Mouse (Mus musculus) hindbrain, embryonic 14.5 days (tissue): Measurements from ENCODE around the gene Ugt2a3. TPM values are rescaled to one million over a fixed set of nuclear protein-coding genes. Genes with fewer than 3 reads are reported as not detected.
"Not testable (repeated sequence)": the region's sequence is repeated elsewhere in the genome, so short reads cannot be mapped to it uniquely, and the experiment has no call there.

Experiments
- ATAC-seq: fragments of 200-750 bp; cut with Nextera tagmentation; 2 replicates; pipeline ENCODE4 v1.8.0; 2017; ENCODE audit warnings: moderate number of reproducible peaks, mild to moderate bottlenecking, moderate TSS enrichment, moderate library complexity; ENCODE audit not compliant: low FRiP score
- DNase-seq: peaks from one replicate; pipeline ENCODE4 v3.0.0-alpha.2; 2015; ENCODE audit warnings: low spot score
- H3K27ac ChIP-seq: fragments of 300-500 bp; sonication (generic); 2 replicates; pipeline ENCODE4 v1.5.1; 2014; ENCODE audit warnings: mild to moderate bottlenecking, moderate library complexity
- H3K27me3 ChIP-seq: fragments of 300-500 bp; sonication (generic); 2 replicates; pipeline ENCODE4 v1.6.1; 2014; ENCODE audit warnings: mild to moderate bottlenecking, low read length, mixed read lengths; ENCODE audit not compliant: control insufficient read depth, insufficient read depth
- H3K36me3 ChIP-seq: fragments of 300-500 bp; sonication (generic); replicated peaks from 2 replicates; pipeline ENCODE4 v1.6.1; 2014; ENCODE audit not compliant: control insufficient read depth, insufficient read depth
- H3K4me1 ChIP-seq: fragments of 300-500 bp; sonication (generic); replicated peaks from 2 replicates; pipeline ENCODE4 v1.6.1; 2014; ENCODE audit warnings: antibody characterized with exemption, low read length, mixed read lengths; ENCODE audit not compliant: control insufficient read depth, insufficient read depth
- H3K4me2 ChIP-seq: fragments of 300-500 bp; sonication (generic); replicated peaks from 2 replicates; pipeline ENCODE4 v1.6.1; 2014; ENCODE audit warnings: mild to moderate bottlenecking, moderate library complexity
- H3K4me3 ChIP-seq: fragments of 300-500 bp; sonication (generic); replicated peaks from 2 replicates; pipeline ENCODE4 v1.5.1; 2014; ENCODE audit warnings: mild to moderate bottlenecking, low read length
- H3K9ac ChIP-seq: fragments of 300-500 bp; sonication (generic); 2 replicates; pipeline ENCODE4 v1.6.1; 2014
- H3K9me3 ChIP-seq: fragments of 300-500 bp; sonication (generic); 2 replicates; pipeline ENCODE4 v1.6.1; 2016; ENCODE audit warnings: low read length; ENCODE audit not compliant: control insufficient read depth
- WGBS: fragments of 180-500 bp; shearing (Covaris S2); extraction: QIAGEN DNeasy Blood & Tissue Kit; methylation state at CpG from one replicate; pipeline ENCODE4 v1.1.7; 2014; 5-methylcytosine and 5-hydroxymethylcytosine counted together
- polyA plus RNA-seq: library from polyadenylated mRNA; unstranded; fragments of >200 nt; fragmentation: Nextera tagmentation; extraction: Ambion mirVana; gene quantifications from 2 replicates; pipeline ENCODE4 v1.2.1, GENCODE M21; 2014

Ugt2a3 gene
- polyA plus RNA-seq, 1 experiment from 2014 or later = not detected

GRCm38 (mm10) chr5:87340461-87340860 lies 3.5 kb upstream of the Ugt2a3 start:
- H3K4me3 ChIP-seq = no peak overlapping the region
- H3K9ac ChIP-seq = no peak overlapping the region
- H3K36me3 ChIP-seq = no peaks in the 10 kb centered on the region
- WGBS = 94% methylated on average over 5 of the region's 5 CpGs
- no peaks in the 10 kb centered on the region for H3K27me3 ChIP-seq
- ATAC-seq (no peak), DNase-seq (no peak)
- H3K9me3 ChIP-seq = no peaks in the 10 kb centered on the region
- no peak overlapping the region for H3K27ac ChIP-seq
- no peaks in the 10 kb centered on the region for H3K4me1 ChIP-seq
- H3K4me2 ChIP-seq = no peak overlapping the region

GRCm38 (mm10) chr5:87335199-87335598 lies 1.8 kb downstream of the Ugt2a3 start:
- Histone ChIP-seq H3K27ac (no peak overlapping the region), H3K9me3 (no peaks in the 10 kb centered on the region), H3K4me1 (no peaks in the 10 kb centered on the region), H3K9ac (no peak overlapping the region), H3K36me3 (no peaks in the 10 kb centered on the region), H3K27me3 (no peaks in the 10 kb centered on the region), H3K4me2 (no peak overlapping the region), H3K4me3 (no peak overlapping the region)
- no peak for DNase-seq
- no peak for ATAC-seq
- WGBS = 83% methylated on average over 1 of the region's 1 CpGs

GRCm38 (mm10) chr5:87333584-87333983 lies 3.4 kb downstream of the Ugt2a3 start:
- Histone ChIP-seq H3K4me2 (no peak overlapping the region), H3K9me3 (no peaks in the 10 kb centered on the region), H3K9ac (no peak overlapping the region), H3K4me1 (no peaks in the 10 kb centered on the region), H3K27me3 (no peaks in the 10 kb centered on the region), H3K36me3 (no peaks in the 10 kb centered on the region), H3K4me3 (no peak overlapping the region), H3K27ac (no peak overlapping the region)
- DNase-seq = no peak
- 63% methylated on average over 3 of the region's 3 CpGs for WGBS
- ATAC-seq = no peak

- ATAC-seq (no peak), DNase-seq (no peak)
- 94% methylated on average over 12 of the region's 12 CpGs for WGBS
These were observed 25.6 kb downstream of the Ugt2a3 start for GRCm38 (mm10) chr5:87311392-87311791.

GRCm38 (mm10) chr5:87286180-87286579 lies 50.8 kb downstream of the Ugt2a3 start:
- H3K9me3 ChIP-seq, H3K27me3 ChIP-seq, ATAC-seq, DNase-seq, H3K4me2 ChIP-seq, H3K36me3 ChIP-seq, H3K4me1 ChIP-seq, H3K9ac ChIP-seq, H3K4me3 ChIP-seq, H3K27ac ChIP-seq: not testable (repeated sequence)
- WGBS = 89% methylated on average over 4 of the region's 4 CpGs

More at GRCm38 (mm10) chr5:87311392-87311791, 25.6 kb downstream of the Ugt2a3 start:
- H3K4me2 ChIP-seq = no peak overlapping the region
- H3K9ac ChIP-seq = no peak overlapping the region
- 0 out of 2 replicates have a peak, but pooled peaks cover 5% of the 10 kb centered on the region for H3K9me3 ChIP-seq
- no peak overlapping the region for H3K4me3 ChIP-seq
- H3K4me1 ChIP-seq = no peaks in the 10 kb centered on the region
- H3K27me3 ChIP-seq = no peaks in the 10 kb centered on the region
- H3K36me3 ChIP-seq = no peaks in the 10 kb centered on the region
- no peak overlapping the region for H3K27ac ChIP-seq

- H3K9ac ChIP-seq, DNase-seq, H3K4me2 ChIP-seq, H3K4me1 ChIP-seq, H3K4me3 ChIP-seq, H3K9me3 ChIP-seq, ATAC-seq, H3K36me3 ChIP-seq, H3K27ac ChIP-seq, H3K27me3 ChIP-seq: not testable (repeated sequence)
- WGBS = 85% methylated on average over 4 of the region's 4 CpGs
These were observed 61.0 kb downstream of the Ugt2a3 start for GRCm38 (mm10) chr5:87275986-87276385.

- H3K4me3 ChIP-seq = no peak overlapping the region
- H3K9me3 ChIP-seq = no peaks in the 10 kb centered on the region
- no peak overlapping the region for H3K27ac ChIP-seq
- H3K4me2 ChIP-seq = no peak overlapping the region
- WGBS = 93% methylated on average over 6 of the region's 6 CpGs
- ATAC-seq (no peak), DNase-seq (no peak)
- no peaks in the 10 kb centered on the region for H3K27me3 ChIP-seq
- H3K36me3 ChIP-seq = no peaks in the 10 kb centered on the region
- no peaks in the 10 kb centered on the region for H3K4me1 ChIP-seq
- H3K9ac ChIP-seq = no peak overlapping the region
These were observed 61.4 kb downstream of the Ugt2a3 start for GRCm38 (mm10) chr5:87275581-87275980.

Other genes with a start within 250 kb of the Ugt2a3 start
- gene Ugt2b36, start 244.6 kb downstream of the Ugt2a3 start, polyA plus RNA-seq = 0.18 TPM in 1 of 2 replicates, not detected in the other
- not detected in 2 replicates for gene Ugt2b5, start 196.9 kb downstream of the Ugt2a3 start, polyA plus RNA-seq
- not detected in 2 replicates for gene Ugt2b37, start 82.4 kb downstream of the Ugt2a3 start, polyA plus RNA-seq
- not detected in 2 replicates for gene Ugt2b38, start 87.0 kb upstream of the Ugt2a3 start, polyA plus RNA-seq
- not detected in 2 replicates for gene Ugt2a2, start 145.1 kb upstream of the Ugt2a3 start, polyA plus RNA-seq
- not detected in 2 replicates for gene Gm43638, start 149.6 kb upstream of the Ugt2a3 start, polyA plus RNA-seq
- gene Ugt2a1, start 153.7 kb upstream of the Ugt2a3 start, polyA plus RNA-seq = not detected in 2 replicates
- not detected in 2 replicates for gene Sult1b1, start 201.0 kb upstream of the Ugt2a3 start, polyA plus RNA-seq
- not detected in 2 replicates for gene Sult1d1, start 231.8 kb upstream of the Ugt2a3 start, polyA plus RNA-seq